Mouse (Mus musculus): ENCODE data around the gene Rasgrp3.

Gene Rasgrp3

GRCm38 (mm10) chr17:75506097-75506675, 70.5 kb downstream of the Rasgrp3 start:
- DNase-seq, result no peak

DNA sequence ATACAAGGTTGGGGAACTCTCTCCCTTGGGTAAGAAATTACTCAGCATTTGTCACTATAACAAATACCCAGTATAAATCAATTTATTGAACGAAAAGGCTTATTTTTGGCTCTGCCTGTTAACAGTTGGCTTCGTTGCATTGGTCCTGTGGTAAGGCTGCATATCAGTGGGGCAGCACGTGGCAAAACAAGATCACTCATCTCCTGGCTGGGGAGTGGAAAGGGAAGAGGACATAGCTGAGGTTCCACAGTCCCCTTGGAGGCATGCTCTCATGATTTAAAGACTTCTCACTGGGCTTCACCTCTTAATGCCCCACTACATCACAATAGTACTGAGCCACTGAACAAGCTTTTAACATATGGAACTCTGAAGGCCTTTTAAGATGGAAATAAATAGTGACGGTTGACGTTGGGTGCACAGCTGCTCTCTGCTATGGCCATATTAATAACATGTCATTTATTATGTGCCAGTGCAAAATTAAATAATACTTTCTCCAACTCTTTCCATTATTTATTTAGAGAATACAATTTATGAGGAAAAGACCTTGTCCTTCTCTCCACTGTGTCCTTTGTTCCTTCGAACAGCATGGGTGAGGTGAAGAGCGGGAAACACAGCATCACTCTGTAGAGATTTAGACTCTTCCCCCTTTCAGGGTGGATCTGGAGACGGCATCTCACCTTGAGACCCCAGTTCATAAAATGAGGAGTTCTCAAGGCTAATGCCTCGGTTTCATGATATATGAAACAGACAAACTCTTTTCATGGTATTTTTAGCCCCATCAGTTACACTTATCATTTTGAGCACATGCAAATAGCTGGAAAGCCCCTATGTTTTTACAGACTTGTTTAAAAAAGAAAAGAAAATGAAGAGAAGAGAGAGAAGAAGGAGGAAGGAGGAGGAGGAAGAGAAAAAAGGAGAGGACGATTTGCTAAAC, 71.3 kb downstream of the Rasgrp3 start:
- no peak for DNase-seq

GRCm38 (mm10) chr17:75509257-75509656, 73.6 kb downstream of the Rasgrp3 start:
- DNase-seq, result no peak

DNA sequence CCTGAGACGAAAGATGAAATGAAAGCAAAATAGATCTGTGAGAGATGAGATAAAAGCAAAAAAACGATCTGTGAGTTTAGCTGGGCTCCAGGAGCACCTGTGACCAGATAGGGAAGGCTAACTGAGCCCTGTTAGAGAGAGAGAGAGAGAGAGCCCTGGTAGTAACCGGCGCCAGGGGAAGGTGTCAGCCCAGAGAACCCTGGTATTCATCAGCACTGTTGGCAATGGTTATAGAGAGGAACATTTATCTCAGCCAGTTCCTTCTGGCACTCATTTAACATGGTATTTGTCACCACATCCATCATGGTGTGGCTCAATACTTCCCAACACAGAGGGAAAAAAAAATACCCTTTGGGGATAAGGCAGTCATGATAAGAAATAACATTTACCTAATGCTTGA, 80.9 kb downstream of the Rasgrp3 start:
- DNase-seq, result no peak

- no peak for DNase-seq
Measured at GRCm38 (mm10) chr17:75518181-75518901, 82.6 kb downstream of the Rasgrp3 start.

GRCm38 (mm10) chr17:75519239-75519900, 83.7 kb downstream of the Rasgrp3 start:
- no peak for DNase-seq

DNA sequence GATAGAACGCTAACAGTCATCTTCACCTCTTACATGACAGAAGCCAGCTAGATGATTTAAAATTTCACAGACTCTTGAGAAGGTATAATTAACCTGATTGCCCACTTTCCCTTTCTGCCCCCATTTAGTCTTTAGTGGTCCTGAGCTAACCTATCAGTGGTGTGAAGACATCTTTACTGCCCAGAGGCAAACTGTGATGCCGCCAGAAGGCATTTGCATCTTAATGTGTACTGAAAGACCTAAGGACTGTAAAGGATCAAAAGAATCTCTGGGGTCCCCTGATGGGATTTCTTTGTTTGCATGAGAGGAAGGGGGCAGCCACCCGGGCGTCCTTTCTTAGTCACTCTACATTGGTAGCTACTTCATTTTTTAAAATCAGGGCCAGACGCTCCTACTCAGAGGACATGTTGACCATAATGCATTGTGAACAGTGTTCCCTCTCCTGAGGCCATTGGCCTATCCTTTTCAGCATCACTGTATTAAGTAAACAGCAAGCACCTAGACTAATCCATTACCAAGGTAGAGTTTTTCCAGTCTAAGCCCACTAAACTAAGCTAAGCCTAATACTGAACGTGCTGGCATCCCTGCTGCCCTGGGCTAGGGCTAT, 85.6 kb downstream of the Rasgrp3 start:
- no peak for DNase-seq

DNA sequence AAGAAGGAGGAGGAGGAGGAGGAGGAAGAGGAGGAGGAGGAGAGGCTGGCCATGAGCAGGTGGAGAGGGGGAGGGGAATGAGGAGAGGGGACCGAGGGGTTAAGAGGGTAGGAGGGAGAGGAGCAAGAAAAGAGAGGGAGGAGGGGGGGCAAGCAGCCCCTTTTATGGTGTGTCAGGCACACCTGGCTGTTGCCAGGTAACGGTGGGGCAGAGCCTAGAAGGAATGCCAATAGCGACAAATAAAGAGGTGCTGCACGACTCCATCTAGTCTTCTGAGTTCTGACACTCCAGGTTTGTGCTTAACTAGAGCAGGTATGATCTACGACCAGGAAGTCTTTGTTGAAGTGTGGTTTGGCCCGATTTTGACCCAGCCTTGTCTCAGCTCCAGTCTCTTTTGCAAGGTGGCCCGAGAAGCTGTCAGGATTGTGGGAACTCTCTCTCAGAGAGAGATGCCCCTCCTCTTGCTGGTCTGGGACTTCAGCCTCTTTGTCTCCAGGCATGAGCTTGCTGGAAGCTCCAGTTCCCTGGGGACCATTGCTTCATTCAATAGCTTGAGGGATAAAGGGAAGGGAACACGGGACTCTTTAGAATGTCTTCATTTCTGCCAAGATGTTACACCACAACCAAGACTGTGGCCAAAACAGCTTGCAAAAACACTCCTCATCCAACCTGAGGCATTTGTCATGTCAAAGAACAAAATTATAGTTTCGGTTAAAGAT, 86.8 kb downstream of the Rasgrp3 start:
- DNase-seq, result no peak

DNA sequence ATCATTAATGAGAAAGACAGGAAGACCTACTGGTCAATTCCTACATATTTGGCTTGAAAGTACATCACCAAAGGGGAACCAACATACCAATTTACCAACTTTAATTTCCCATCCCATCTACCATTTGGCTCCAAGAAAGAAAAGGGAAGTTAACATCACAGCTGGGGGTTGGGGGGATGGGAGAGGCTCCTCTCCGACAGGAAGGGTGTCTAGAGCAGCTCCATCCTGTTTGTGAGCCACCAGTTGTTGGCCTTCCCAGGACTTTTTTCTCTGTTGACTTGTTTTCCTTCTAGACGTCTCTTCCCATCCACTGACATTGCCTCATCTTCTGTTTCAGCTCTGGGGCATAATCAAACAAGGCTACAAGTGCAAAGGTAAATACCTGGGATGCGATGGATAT, 88.1 kb downstream of the Rasgrp3 start:
- DNase-seq, result peak; percentile 41

GRCm38 (mm10) chr17:75526411-75526810, 90.7 kb downstream of the Rasgrp3 start:
- no peak for DNase-seq

- no peak for DNase-seq
Measured at GRCm38 (mm10) chr17:75529222-75529935, 93.7 kb downstream of the Rasgrp3 start.

- DNase-seq, result no peak
Measured at GRCm38 (mm10) chr17:75532469-75532986, 96.8 kb downstream of the Rasgrp3 start.

DNA sequence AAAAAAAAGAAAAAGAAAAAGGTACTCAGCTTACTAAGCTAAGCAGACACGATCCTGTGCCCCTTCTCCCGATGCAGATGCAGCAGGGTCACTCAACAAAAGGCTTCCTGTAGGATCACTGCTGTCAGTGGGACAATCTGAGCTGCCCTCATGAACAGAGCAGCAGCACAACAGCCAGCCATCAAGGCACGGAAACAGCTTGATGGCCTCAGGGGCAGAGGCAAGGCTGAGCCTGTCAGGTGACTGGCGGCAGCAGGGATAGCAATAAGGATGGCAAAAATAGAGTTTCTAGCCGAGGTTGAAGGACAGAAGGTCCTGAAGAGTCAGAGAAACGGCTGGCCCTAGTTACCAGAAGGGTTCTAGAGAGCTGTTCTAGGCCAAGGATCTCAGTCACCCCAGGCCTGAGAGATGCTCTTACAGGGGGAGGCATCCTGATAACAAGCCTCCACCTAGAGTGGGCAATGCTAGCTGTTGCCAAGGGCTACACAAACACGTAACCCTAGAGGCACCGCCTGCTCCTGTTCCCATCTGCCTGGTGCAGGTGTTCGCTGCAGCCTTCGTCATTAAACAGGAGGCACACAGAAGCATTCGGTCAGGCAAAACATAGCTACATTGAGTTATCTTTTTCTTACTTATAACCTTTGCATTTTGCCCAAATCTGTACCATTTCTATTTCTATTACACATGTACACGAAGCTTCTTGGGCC, 98.8 kb downstream of the Rasgrp3 start:
- no peak for DNase-seq

- no peak for DNase-seq
Measured at GRCm38 (mm10) chr17:75535612-75536011, 99.9 kb downstream of the Rasgrp3 start.

GRCm38 (mm10) chr17:75536396-75537049, 100.8 kb downstream of the Rasgrp3 start:
- DNase-seq, result peak; percentile 38

- no peak for DNase-seq
Measured at GRCm38 (mm10) chr17:75537050-75537445, 101.4 kb downstream of the Rasgrp3 start.

GRCm38 (mm10) chr17:75538431-75538830, 102.7 kb downstream of the Rasgrp3 start:
- DNase-seq, result no peak

GRCm38 (mm10) chr17:75539130-75539529, 103.4 kb downstream of the Rasgrp3 start:
- no peak for DNase-seq

DNA sequence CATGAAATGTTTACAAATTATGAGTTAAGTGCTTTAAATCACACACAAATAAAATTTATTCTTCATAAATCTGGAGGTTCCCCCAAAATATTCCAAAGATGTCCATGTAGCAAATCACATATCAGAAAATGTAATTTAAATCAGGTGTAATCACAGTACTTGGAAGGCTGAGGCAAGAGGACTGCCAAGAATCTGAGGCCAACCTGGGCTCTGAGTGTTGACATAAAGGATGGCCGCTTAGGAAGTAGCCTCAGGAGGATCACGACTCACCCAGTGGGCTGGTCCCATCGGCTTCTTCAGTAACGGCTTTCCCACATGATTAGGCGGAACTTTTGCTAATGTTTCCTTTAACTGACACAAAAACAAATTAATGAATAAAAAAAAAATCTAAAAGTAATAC, 104.1 kb downstream of the Rasgrp3 start:
- no peak for DNase-seq

GRCm38 (mm10) chr17:75543434-75543833, 107.7 kb downstream of the Rasgrp3 start:
- no peak for DNase-seq

All from right cerebral cortex, postnatal 14 days (tissue).